Mouse (Mus musculus): Measurements from ENCODE around the gene Rad51b.

Rad51b gene

GRCm38 (mm10) chr12:79612334-79613060 lies 315.4 kb downstream of the Rad51b start:
- peak; percentile 54 to 85 for DNase-seq (ENCODE audit: low spot score in 2 of 2)

GRCm38 (mm10) chr12:79613061-79613788 lies 316.1 kb downstream of the Rad51b start:
- DNase-seq (ENCODE audit: low spot score in 2 of 2): peak in 1 of 2 experiments; percentile 64

- DNase-seq (ENCODE audit: low spot score in 2 of 2): no peak
Measured at GRCm38 (mm10) chr12:79613846-79614582, 316.9 kb downstream of the Rad51b start.

- DNase-seq (ENCODE audit: low spot score in 2 of 2): no peak
Measured at GRCm38 (mm10) chr12:79614583-79614953, 317.5 kb downstream of the Rad51b start.

GRCm38 (mm10) chr12:79615717-79616316 lies 318.7 kb downstream of the Rad51b start:
- DNase-seq (ENCODE audit: low spot score in 2 of 2): no peak

GRCm38 (mm10) chr12:79619009-79619408 lies 321.9 kb downstream of the Rad51b start:
- DNase-seq (ENCODE audit: low spot score in 2 of 2): no peak

- DNase-seq (ENCODE audit: low spot score in 2 of 2): no peak
Measured at GRCm38 (mm10) chr12:79620693-79621092, 323.6 kb downstream of the Rad51b start.

- DNase-seq (ENCODE audit: low spot score in 2 of 2): no peak
Measured at GRCm38 (mm10) chr12:79623308-79623707, 326.2 kb downstream of the Rad51b start.

GRCm38 (mm10) chr12:79625699-79626554 lies 328.8 kb downstream of the Rad51b start:
- no peak for DNase-seq (ENCODE audit: low spot score in 2 of 2)

- DNase-seq (ENCODE audit: low spot score in 2 of 2): no peak
Measured at GRCm38 (mm10) chr12:79626555-79627080, 329.5 kb downstream of the Rad51b start.

- no peak for DNase-seq (ENCODE audit: low spot score in 2 of 2)
Measured at GRCm38 (mm10) chr12:79627351-79628120, 330.5 kb downstream of the Rad51b start.

- DNase-seq (ENCODE audit: low spot score in 2 of 2): no peak
Measured at GRCm38 (mm10) chr12:79628121-79628774, 331.2 kb downstream of the Rad51b start.

- no peak for DNase-seq (ENCODE audit: low spot score in 2 of 2)
Measured at GRCm38 (mm10) chr12:79629945-79630850, 333.1 kb downstream of the Rad51b start.

GRCm38 (mm10) chr12:79633458-79634106 lies 336.5 kb downstream of the Rad51b start:
- no peak for DNase-seq (ENCODE audit: low spot score in 2 of 2)

GRCm38 (mm10) chr12:79641570-79642285 lies 344.6 kb downstream of the Rad51b start:
- no peak for DNase-seq (ENCODE audit: low spot score in 2 of 2)

GRCm38 (mm10) chr12:79642715-79643114 lies 345.6 kb downstream of the Rad51b start:
- no peak for DNase-seq (ENCODE audit: low spot score in 2 of 2)

- DNase-seq (ENCODE audit: low spot score in 2 of 2): no peak
Measured at GRCm38 (mm10) chr12:79645656-79646055, 348.6 kb downstream of the Rad51b start.

Measured in cerebellum, postnatal 4 days (tissue).